Mouse (Mus musculus): ENCODE results near the gene Gm11555. TPM values are rescaled to one million over a fixed set of nuclear protein-coding genes. Genes with fewer than 3 reads are reported as not detected.

Gm11555 gene
- not detected for polyA plus RNA-seq (2012; fragmentation: generic; extraction: Trizol)

GRCm38 (mm10) chr11:99650136-99650535 is at the start of gene Gm11555:
TSS of gene Gm11555 (minus strand) at chr11:99650236.

DNA sequence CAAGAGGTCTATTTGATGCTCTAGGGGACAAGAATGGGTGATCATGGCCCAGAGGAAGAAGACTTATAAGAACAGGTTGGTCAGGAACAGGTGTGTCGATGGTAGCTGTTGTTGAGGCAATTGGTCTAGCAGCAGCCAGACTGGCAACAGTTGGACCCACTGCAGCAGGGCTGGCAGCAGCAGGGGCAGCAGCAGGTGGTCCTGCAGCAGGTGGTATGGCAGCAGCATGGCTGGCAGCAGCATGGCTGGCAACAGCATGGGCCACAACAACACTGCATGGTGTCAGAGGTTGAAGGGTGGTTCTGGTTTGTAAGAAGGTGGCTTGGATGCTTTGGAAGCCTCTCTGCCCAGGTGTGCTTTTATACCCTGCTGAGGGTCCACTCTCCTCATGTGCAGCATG is 40.4 kb upstream of the Gm11555 start, which contains the start of gene Gm14190:
Gene Gm14190 (minus strand): TSS at position 278 of the 400 bp plus-strand sequence.

GRCm38 (mm10) chr11:99665860-99666259 is 15.8 kb upstream of the Gm11555 start, which contains the start of gene Krtap4-6:
TSS of gene Krtap4-6 (minus strand) at chr11:99665960.

DNA sequence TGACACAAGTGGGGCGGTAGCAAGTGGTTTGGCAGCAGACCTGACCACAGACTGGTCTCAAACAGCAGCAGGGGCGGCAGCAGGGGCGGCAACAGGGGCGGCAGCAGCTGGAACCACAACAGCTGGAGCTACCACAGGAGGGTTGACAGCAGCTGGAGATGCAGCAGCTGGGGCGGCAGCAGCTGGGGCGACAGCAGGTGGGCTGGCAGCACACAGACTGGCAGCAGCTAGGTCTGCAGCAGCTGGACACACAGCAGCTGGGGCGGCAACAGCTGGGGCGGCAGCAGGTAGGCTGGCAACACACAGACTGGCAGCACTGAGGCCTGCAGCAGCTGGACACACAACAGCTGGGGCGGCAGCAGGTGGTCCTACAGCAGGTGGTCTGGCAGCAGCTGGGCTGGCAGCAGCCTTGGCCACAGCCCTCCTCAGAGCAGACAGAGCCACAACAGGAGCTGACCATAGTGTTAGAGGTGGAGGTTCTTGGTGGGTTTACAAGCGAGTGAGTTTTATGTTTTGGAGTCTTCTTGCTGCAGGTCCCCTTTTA is 8.5 kb upstream of the Gm11555 start, which contains the start of gene Gm11563:
Gene Gm11563 (minus strand): TSS at position 494 of the 544 bp plus-strand sequence.

GRCm38 (mm10) chr11:99643635-99644139 is 6.3 kb downstream of the Gm11555 start, which contains the start of gene Krtap4-7:
TSS of gene Krtap4-7 (minus strand) at chr11:99644089.

GRCm38 (mm10) chr11:99634653-99635134 is 15.3 kb downstream of the Gm11555 start, which contains the start of gene Krtap4-2:
TSS of gene Krtap4-2 (minus strand) at chr11:99635084.

GRCm38 (mm10) chr11:99628138-99628537 is 21.9 kb downstream of the Gm11555 start, which contains the start of gene Krtap4-1:
TSS of gene Krtap4-1 (minus strand) at chr11:99628238.

DNA sequence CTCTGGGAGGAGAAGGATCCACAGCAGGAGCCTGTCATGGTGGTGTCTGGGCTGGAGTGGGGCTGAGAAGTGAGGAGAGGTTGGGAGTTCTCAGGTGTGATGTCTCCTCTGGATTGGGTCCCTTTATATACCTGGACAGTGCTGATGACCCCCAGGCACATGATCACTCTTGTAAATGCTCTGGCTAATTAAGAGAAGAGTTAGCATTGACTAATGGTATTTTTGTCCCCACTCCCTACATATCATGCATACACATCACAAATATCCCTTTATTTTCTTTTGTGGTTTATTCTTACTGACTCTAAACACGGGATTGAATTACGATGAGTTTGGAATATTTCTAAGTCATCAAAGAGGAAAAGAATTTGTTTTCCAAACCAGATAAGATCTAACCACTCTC is 29.7 kb downstream of the Gm11555 start, which contains the start of gene Gm11562:
Gene Gm11562 (minus strand): TSS at position 101 of the 400 bp plus-strand sequence.

DNA sequence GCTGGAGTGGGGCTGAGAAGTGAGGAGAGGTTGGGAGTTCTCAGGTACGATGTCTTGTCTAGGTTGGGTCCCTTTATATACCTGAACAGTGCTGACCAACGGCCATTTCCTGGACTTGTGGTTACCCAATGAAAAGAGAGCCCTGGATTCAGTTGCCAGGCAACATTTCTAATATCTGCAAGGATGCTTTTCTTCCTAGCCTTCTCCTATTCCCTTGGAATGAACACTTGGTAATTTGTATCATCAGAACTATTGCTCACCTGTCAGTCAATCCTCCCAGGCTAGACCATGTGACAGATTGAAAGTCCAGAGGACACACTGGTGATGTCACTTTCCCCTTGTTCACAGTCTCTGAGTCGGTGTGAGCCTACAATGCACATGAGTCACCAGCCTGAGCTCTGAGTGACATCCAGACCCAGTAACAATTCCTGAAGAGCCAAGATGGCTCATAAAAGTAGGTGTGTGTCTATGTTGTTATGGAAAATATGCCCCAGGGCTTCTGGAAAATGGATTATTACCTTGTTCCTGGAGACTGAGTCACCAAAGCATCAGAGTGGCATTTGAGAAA is 35.2 kb downstream of the Gm11555 start, which contains the start of gene Krtap2-4:
Gene Krtap2-4 (minus strand): TSS at position 51 of the 568 bp plus-strand sequence.

GRCm38 (mm10) chr11:99610089-99610488 is 39.9 kb downstream of the Gm11555 start, which contains the start of gene Gm11937:
TSS of gene Gm11937 (minus strand) at chr11:99610189.

GRCm38 (mm10) chr11:99603208-99603607 is 46.8 kb downstream of the Gm11555 start, which contains the start of gene Gm11938:
TSS of gene Gm11938 (minus strand) at chr11:99603308.

Other genes with a start within 250 kb of the Gm11555 start
- gene Krt12, start 228.0 kb downstream of the Gm11555 start, polyA plus RNA-seq (2012; fragmentation: generic; extraction: Trizol) = not detected
- gene Krt20, start 212.1 kb downstream of the Gm11555 start, polyA plus RNA-seq (2012; fragmentation: generic; extraction: Trizol) = not detected
- gene Krt23, start 157.1 kb downstream of the Gm11555 start, polyA plus RNA-seq (2012; fragmentation: generic; extraction: Trizol) = not detected
- not detected for gene Krt39, start 128.9 kb downstream of the Gm11555 start, polyA plus RNA-seq (2012; fragmentation: generic; extraction: Trizol)
- not detected for gene Krt40, start 107.1 kb downstream of the Gm11555 start, polyA plus RNA-seq (2012; fragmentation: generic; extraction: Trizol)
- gene Krtap3-3, start 99.4 kb downstream of the Gm11555 start, polyA plus RNA-seq (2012; fragmentation: generic; extraction: Trizol) = not detected
- gene Krtap3-2, start 93.4 kb downstream of the Gm11555 start, polyA plus RNA-seq (2012; fragmentation: generic; extraction: Trizol) = not detected
- not detected for gene Gm11939, start 90.8 kb downstream of the Gm11555 start, polyA plus RNA-seq (2012; fragmentation: generic; extraction: Trizol)
- not detected for gene Krtap3-1, start 83.6 kb downstream of the Gm11555 start, polyA plus RNA-seq (2012; fragmentation: generic; extraction: Trizol)
- under 1 TPM in 1 of 2 experiments, not detected in 1; 0.06 TPM for gene Krtap1-5, start 69.2 kb downstream of the Gm11555 start, polyA plus RNA-seq (2012; fragmentation: generic; extraction: Trizol)
- gene Krtap1-4, start 66.6 kb downstream of the Gm11555 start, polyA plus RNA-seq (2012; fragmentation: generic; extraction: Trizol) = not detected
- gene Krtap1-3, start 58.9 kb downstream of the Gm11555 start, polyA plus RNA-seq (2012; fragmentation: generic; extraction: Trizol) = not detected
- gene Krtap9-3, start 52.1 kb downstream of the Gm11555 start, polyA plus RNA-seq (2012; fragmentation: generic; extraction: Trizol) = not detected
- gene Gm11938, start 46.9 kb downstream of the Gm11555 start, polyA plus RNA-seq (2012; fragmentation: generic; extraction: Trizol) = not detected
- not detected for gene Gm11937, start 40.0 kb downstream of the Gm11555 start, polyA plus RNA-seq (2012; fragmentation: generic; extraction: Trizol)
- gene Krtap2-4, start 35.4 kb downstream of the Gm11555 start, polyA plus RNA-seq (2012; fragmentation: generic; extraction: Trizol) = not detected
- gene Gm11562, start 29.8 kb downstream of the Gm11555 start, polyA plus RNA-seq (2012; fragmentation: generic; extraction: Trizol) = not detected
- not detected for gene Krtap4-1, start 22.0 kb downstream of the Gm11555 start, polyA plus RNA-seq (2012; fragmentation: generic; extraction: Trizol)
- not detected for gene Krtap4-2, start 15.2 kb downstream of the Gm11555 start, polyA plus RNA-seq (2012; fragmentation: generic; extraction: Trizol)
- gene Krtap4-7, start 6.1 kb downstream of the Gm11555 start, polyA plus RNA-seq (2012; fragmentation: generic; extraction: Trizol) = not detected
- not detected for gene Gm11563, start 8.7 kb upstream of the Gm11555 start, polyA plus RNA-seq (2012; fragmentation: generic; extraction: Trizol)
- gene Krtap4-6, start 15.7 kb upstream of the Gm11555 start, polyA plus RNA-seq (2012; fragmentation: generic; extraction: Trizol) = not detected
- not detected for gene Gm14190, start 40.5 kb upstream of the Gm11555 start, polyA plus RNA-seq (2012; fragmentation: generic; extraction: Trizol)
- gene Gm14180, start 84.1 kb upstream of the Gm11555 start, polyA plus RNA-seq (2012; fragmentation: generic; extraction: Trizol) = not detected
- gene Gm11595, start 122.7 kb upstream of the Gm11555 start, polyA plus RNA-seq (2012; fragmentation: generic; extraction: Trizol) = not detected
- gene Krtap4-8, start 130.5 kb upstream of the Gm11555 start, polyA plus RNA-seq (2012; fragmentation: generic; extraction: Trizol) = not detected
- gene Krtap4-9, start 135.0 kb upstream of the Gm11555 start, polyA plus RNA-seq (2012; fragmentation: generic; extraction: Trizol) = not detected
- gene Gm11596, start 143.2 kb upstream of the Gm11555 start, polyA plus RNA-seq (2012; fragmentation: generic; extraction: Trizol) = not detected
- not detected for gene Gm11569, start 148.7 kb upstream of the Gm11555 start, polyA plus RNA-seq (2012; fragmentation: generic; extraction: Trizol)
- not detected for gene Gm11554, start 154.2 kb upstream of the Gm11555 start, polyA plus RNA-seq (2012; fragmentation: generic; extraction: Trizol)
- not detected for gene Krtap4-13, start 159.7 kb upstream of the Gm11555 start, polyA plus RNA-seq (2012; fragmentation: generic; extraction: Trizol)
- gene Gm11564, start 165.4 kb upstream of the Gm11555 start, polyA plus RNA-seq (2012; fragmentation: generic; extraction: Trizol) = not detected
- not detected for gene 2300003K06Rik, start 187.8 kb upstream of the Gm11555 start, polyA plus RNA-seq (2012; fragmentation: generic; extraction: Trizol)
- not detected for gene Krtap4-16, start 201.4 kb upstream of the Gm11555 start, polyA plus RNA-seq (2012; fragmentation: generic; extraction: Trizol)
- gene Gm11568, start 207.7 kb upstream of the Gm11555 start, polyA plus RNA-seq (2012; fragmentation: generic; extraction: Trizol) = not detected
- gene Gm11559, start 214.2 kb upstream of the Gm11555 start, polyA plus RNA-seq (2012; fragmentation: generic; extraction: Trizol) = not detected
- not detected for gene Krtap9-1, start 223.2 kb upstream of the Gm11555 start, polyA plus RNA-seq (2012; fragmentation: generic; extraction: Trizol)
- not detected for gene Gm11567, start 229.0 kb upstream of the Gm11555 start, polyA plus RNA-seq (2012; fragmentation: generic; extraction: Trizol)